Mouse (Mus musculus): ENCODE measurements around the gene Rpp38. TPM values are rescaled to one million over a fixed set of nuclear protein-coding genes. Genes with fewer than 3 reads are reported as not detected.

Rpp38 gene
- polyA plus RNA-seq, 1 experiment from 2014 or later: 7.4 TPM

- no peak overlapping the region for H3K27ac ChIP-seq (ENCODE audit: low read length)
- H3K36me3 ChIP-seq (ENCODE audit: control insufficient read depth, insufficient read depth): peaks cover 6% of the 10 kb centered on the region; the same call in 1 of the 2 replicates
- no peak overlapping the region for H3K9ac ChIP-seq (ENCODE audit: low read depth, low read length)
- H3K4me1 ChIP-seq (ENCODE audit: control insufficient read depth, low read depth, low read length): no peaks in the 10 kb centered on the region
- no peaks in the 10 kb centered on the region for H3K27me3 ChIP-seq (ENCODE audit: control insufficient read depth, insufficient read depth, low read depth, low read length)
- no peaks in the 10 kb centered on the region for H3K9me3 ChIP-seq (replicated peaks; ENCODE audit: control insufficient read depth, low read length)
- 68% methylated on average over 3 of the region's 3 CpGs for WGBS (ENCODE audit: insufficient replicate concordance)
- H3K4me3 ChIP-seq (ENCODE audit: low read depth, low read length): no peak overlapping the region
- ATAC-seq (ENCODE audit: low read depth): no peak
- H3K4me2 ChIP-seq (ENCODE audit: low read depth, low read length): no peak overlapping the region
Observed at GRCm38 (mm10) chr2:3305426-3306025, 26.9 kb downstream of the Rpp38 start.

GRCm38 (mm10) chr2:3295826-3296225 lies 36.6 kb downstream of the Rpp38 start:
- Histone ChIP-seq H3K4me3 (ENCODE audit: low read depth, low read length) (no peak overlapping the region), H3K9me3 (replicated peaks; ENCODE audit: control insufficient read depth, low read length) (no peaks in the 10 kb centered on the region), H3K4me1 (ENCODE audit: control insufficient read depth, low read depth, low read length) (no peaks in the 10 kb centered on the region; the same call in none of the 2 replicates), H3K27me3 (ENCODE audit: control insufficient read depth, insufficient read depth, low read depth, low read length) (no peaks in the 10 kb centered on the region), H3K36me3 (ENCODE audit: control insufficient read depth, insufficient read depth) (no peaks in the 10 kb centered on the region), H3K9ac (ENCODE audit: low read depth, low read length) (no peak overlapping the region), H3K4me2 (ENCODE audit: low read depth, low read length) (no peak overlapping the region), H3K27ac (ENCODE audit: low read length) (0 out of 2 replicates have a peak overlapping the region, but pooled peaks have one; percentile 28)
- WGBS (ENCODE audit: insufficient replicate concordance): 71% methylated on average over 7 of the region's 7 CpGs
- no peak for ATAC-seq (ENCODE audit: low read depth)

GRCm38 (mm10) chr2:3292170-3292569 lies 40.3 kb downstream of the Rpp38 start:
- no peak overlapping the region for H3K4me2 ChIP-seq (ENCODE audit: low read depth, low read length)
- H3K36me3 ChIP-seq (ENCODE audit: control insufficient read depth, insufficient read depth): no peaks in the 10 kb centered on the region
- H3K27me3 ChIP-seq (ENCODE audit: control insufficient read depth, insufficient read depth, low read depth, low read length): no peaks in the 10 kb centered on the region
- no peak for ATAC-seq (ENCODE audit: low read depth)
- WGBS (ENCODE audit: insufficient replicate concordance): 73% methylated on average over 1 of the region's 1 CpGs
- no peak overlapping the region for H3K27ac ChIP-seq (ENCODE audit: low read length)
- H3K4me1 ChIP-seq (ENCODE audit: control insufficient read depth, low read depth, low read length): no peaks in the 10 kb centered on the region; the same call in none of the 2 replicates
- no peak overlapping the region for H3K4me3 ChIP-seq (ENCODE audit: low read depth, low read length)
- no peaks in the 10 kb centered on the region for H3K9me3 ChIP-seq (replicated peaks; ENCODE audit: control insufficient read depth, low read length)
- H3K9ac ChIP-seq (ENCODE audit: low read depth, low read length): no peak overlapping the region

- Histone ChIP-seq H3K4me3 (ENCODE audit: low read depth, low read length) (no peak overlapping the region), H3K9ac (ENCODE audit: low read depth, low read length) (no peak overlapping the region), H3K27me3 (ENCODE audit: control insufficient read depth, insufficient read depth, low read depth, low read length) (no peaks in the 10 kb centered on the region), H3K4me2 (ENCODE audit: low read depth, low read length) (no peak overlapping the region), H3K36me3 (ENCODE audit: control insufficient read depth, insufficient read depth) (no peaks in the 10 kb centered on the region), H3K9me3 (replicated peaks; ENCODE audit: control insufficient read depth, low read length) (no peaks in the 10 kb centered on the region), H3K27ac (ENCODE audit: low read length) (no peak overlapping the region), H3K4me1 (ENCODE audit: control insufficient read depth, low read depth, low read length) (peaks cover 13% of the 10 kb centered on the region)
- no peak for ATAC-seq (ENCODE audit: low read depth)
- WGBS (ENCODE audit: insufficient replicate concordance): 63% methylated on average over 1 of the region's 1 CpGs
Observed at GRCm38 (mm10) chr2:3289581-3289980, 42.9 kb downstream of the Rpp38 start.

- Histone ChIP-seq H3K4me2 (ENCODE audit: low read depth, low read length) (no peak overlapping the region), H3K4me3 (ENCODE audit: low read depth, low read length) (no peak overlapping the region), H3K4me1 (ENCODE audit: control insufficient read depth, low read depth, low read length) (peaks cover 22% of the 10 kb centered on the region), H3K9ac (ENCODE audit: low read depth, low read length) (no peak overlapping the region), H3K27me3 (ENCODE audit: control insufficient read depth, insufficient read depth, low read depth, low read length) (no peaks in the 10 kb centered on the region), H3K27ac (ENCODE audit: low read length) (no peak overlapping the region), H3K36me3 (ENCODE audit: control insufficient read depth, insufficient read depth) (no peaks in the 10 kb centered on the region), H3K9me3 (replicated peaks; ENCODE audit: control insufficient read depth, low read length) (no peaks in the 10 kb centered on the region)
- 57% methylated on average over 2 of the region's 2 CpGs for WGBS (ENCODE audit: insufficient replicate concordance)
- no peak for ATAC-seq (ENCODE audit: low read depth)
Observed at GRCm38 (mm10) chr2:3286243-3286642, 46.2 kb downstream of the Rpp38 start.

GRCm38 (mm10) chr2:3285709-3286108 lies 46.7 kb downstream of the Rpp38 start:
- WGBS (ENCODE audit: insufficient replicate concordance): 13% methylated on average over 3 of the region's 3 CpGs
- ATAC-seq (ENCODE audit: low read depth): no peak
- peak overlapping the region; percentile 99 for H3K4me2 ChIP-seq (ENCODE audit: low read depth, low read length)
- H3K36me3 ChIP-seq (ENCODE audit: control insufficient read depth, insufficient read depth): no peaks in the 10 kb centered on the region
- peak overlapping the region; percentile 90; the same call in 1 of the 2 replicates for H3K4me3 ChIP-seq (ENCODE audit: low read depth, low read length)
- H3K27me3 ChIP-seq (ENCODE audit: control insufficient read depth, insufficient read depth, low read depth, low read length): no peaks in the 10 kb centered on the region
- no peaks in the 10 kb centered on the region for H3K9me3 ChIP-seq (replicated peaks; ENCODE audit: control insufficient read depth, low read length)
- no peak overlapping the region for H3K27ac ChIP-seq (ENCODE audit: low read length)
- H3K9ac ChIP-seq (ENCODE audit: low read depth, low read length): peak overlapping the region; percentile 7; the same call in 1 of the 2 replicates
- peaks cover 22% of the 10 kb centered on the region for H3K4me1 ChIP-seq (ENCODE audit: control insufficient read depth, low read depth, low read length)

- ATAC-seq (ENCODE audit: low read depth): no peak
- WGBS (ENCODE audit: insufficient replicate concordance): 2% methylated on average over 6 of the region's 6 CpGs
- no peaks in the 10 kb centered on the region for H3K36me3 ChIP-seq (ENCODE audit: control insufficient read depth, insufficient read depth)
- no peaks in the 10 kb centered on the region for H3K27me3 ChIP-seq (ENCODE audit: control insufficient read depth, insufficient read depth, low read depth, low read length)
- H3K9me3 ChIP-seq (replicated peaks; ENCODE audit: control insufficient read depth, low read length): no peaks in the 10 kb centered on the region
- peak overlapping the region; percentile 92 for H3K9ac ChIP-seq (ENCODE audit: low read depth, low read length)
- peak overlapping the region; percentile 99 for H3K4me2 ChIP-seq (ENCODE audit: low read depth, low read length)
- peak overlapping the region; percentile 76 for H3K27ac ChIP-seq (ENCODE audit: low read length)
- peak overlapping the region; percentile 90 for H3K4me3 ChIP-seq (ENCODE audit: low read depth, low read length)
- H3K4me1 ChIP-seq (ENCODE audit: control insufficient read depth, low read depth, low read length): peaks cover 22% of the 10 kb centered on the region
Observed at GRCm38 (mm10) chr2:3285181-3285530, 47.3 kb downstream of the Rpp38 start.

- peak overlapping the region; percentile 99 for H3K4me2 ChIP-seq (ENCODE audit: low read depth, low read length)
- WGBS (ENCODE audit: insufficient replicate concordance): under 1% methylated on average over 58 of the region's 60 CpGs
- H3K4me1 ChIP-seq (ENCODE audit: control insufficient read depth, low read depth, low read length): peaks cover 22% of the 10 kb centered on the region
- peak; percentile 15 for ATAC-seq (ENCODE audit: low read depth)
- peak overlapping the region; percentile 92 for H3K9ac ChIP-seq (ENCODE audit: low read depth, low read length)
- peak overlapping the region; percentile 76 for H3K27ac ChIP-seq (ENCODE audit: low read length)
- peak overlapping the region; percentile 90 for H3K4me3 ChIP-seq (ENCODE audit: low read depth, low read length)
- H3K27me3 ChIP-seq (ENCODE audit: control insufficient read depth, insufficient read depth, low read depth, low read length): no peaks in the 10 kb centered on the region
- H3K9me3 ChIP-seq (replicated peaks; ENCODE audit: control insufficient read depth, low read length): no peaks in the 10 kb centered on the region
- no peaks in the 10 kb centered on the region for H3K36me3 ChIP-seq (ENCODE audit: control insufficient read depth, insufficient read depth)
Observed at GRCm38 (mm10) chr2:3284473-3285180, 47.8 kb downstream of the Rpp38 start.
